Mouse (Mus musculus): ENCODE data around the gene Bud23.

Gene Bud23

GRCm38 (mm10) chr5:135016224-135016759 is 48.5 kb downstream of the Bud23 start:
- DNase-seq, result no peak

- peak; percentile 85 for DNase-seq
Observed at GRCm38 (mm10) chr5:135015497-135015896, 49.3 kb downstream of the Bud23 start.

DNA sequence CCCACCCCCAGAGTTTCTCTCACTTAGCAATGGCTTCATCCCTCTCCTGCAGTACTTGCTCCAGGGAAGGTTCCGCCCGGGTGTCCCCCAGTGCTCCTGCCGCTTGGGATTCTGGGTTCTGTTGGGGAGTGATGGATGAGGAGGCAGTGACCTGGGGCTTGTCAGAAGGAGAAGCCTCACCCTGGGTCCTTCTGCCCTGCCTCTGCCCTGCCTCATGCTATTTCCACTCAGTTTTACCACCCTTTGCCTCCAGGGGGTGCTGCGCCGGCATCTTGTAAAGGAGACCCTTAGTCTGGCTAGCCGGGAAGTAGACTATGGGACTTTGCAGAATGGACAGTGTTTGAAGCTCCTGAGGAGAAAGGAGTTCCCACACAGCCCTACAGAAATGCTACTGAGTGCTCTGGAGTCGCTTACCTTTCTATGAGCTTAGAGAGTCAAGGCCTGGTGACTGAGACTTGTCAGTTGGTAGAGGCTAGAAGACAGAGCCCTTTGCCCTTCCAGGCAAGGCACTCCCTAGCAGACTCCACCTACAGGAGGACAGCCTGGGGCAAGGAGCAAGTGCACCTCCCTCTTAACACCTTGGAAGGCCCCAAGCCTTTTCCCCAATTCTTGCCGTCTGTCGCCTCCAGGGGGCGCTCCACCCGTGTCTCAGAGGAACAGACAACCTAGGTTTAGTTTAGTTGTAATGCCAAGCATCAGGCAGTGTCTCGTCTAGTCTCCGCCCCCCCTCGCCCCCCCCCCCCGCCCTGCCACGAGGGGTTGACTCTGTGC is 51.9 kb downstream of the Bud23 start:
- DNase-seq, result peak; percentile 85

- DNase-seq, result peak; percentile 23
Observed at GRCm38 (mm10) chr5:135011809-135012613, 52.7 kb downstream of the Bud23 start.

- DNase-seq, result no peak
Observed at GRCm38 (mm10) chr5:135010841-135011743, 53.7 kb downstream of the Bud23 start.

DNA sequence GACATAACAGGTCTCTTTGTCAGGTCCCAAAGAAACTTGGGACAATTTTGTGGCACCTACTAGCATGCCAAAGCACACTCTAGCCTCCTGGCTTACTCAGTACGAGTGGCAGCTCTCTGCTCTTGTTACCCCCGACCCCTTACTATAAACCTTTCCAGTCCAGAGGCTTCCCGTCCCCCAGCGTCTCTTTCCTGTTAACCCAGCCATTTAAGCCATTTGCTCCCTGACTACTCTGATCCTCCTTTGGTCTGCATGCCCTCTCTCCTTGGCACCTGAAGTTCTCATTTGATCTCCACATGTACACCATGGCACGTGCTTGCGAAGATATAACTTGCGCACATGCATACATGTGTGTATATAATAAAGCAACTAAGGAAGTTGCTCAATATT is 54.4 kb downstream of the Bud23 start:
- no peak for DNase-seq

- DNase-seq, result peak; percentile 88
Observed at GRCm38 (mm10) chr5:135009590-135010319, 55.0 kb downstream of the Bud23 start.

DNA sequence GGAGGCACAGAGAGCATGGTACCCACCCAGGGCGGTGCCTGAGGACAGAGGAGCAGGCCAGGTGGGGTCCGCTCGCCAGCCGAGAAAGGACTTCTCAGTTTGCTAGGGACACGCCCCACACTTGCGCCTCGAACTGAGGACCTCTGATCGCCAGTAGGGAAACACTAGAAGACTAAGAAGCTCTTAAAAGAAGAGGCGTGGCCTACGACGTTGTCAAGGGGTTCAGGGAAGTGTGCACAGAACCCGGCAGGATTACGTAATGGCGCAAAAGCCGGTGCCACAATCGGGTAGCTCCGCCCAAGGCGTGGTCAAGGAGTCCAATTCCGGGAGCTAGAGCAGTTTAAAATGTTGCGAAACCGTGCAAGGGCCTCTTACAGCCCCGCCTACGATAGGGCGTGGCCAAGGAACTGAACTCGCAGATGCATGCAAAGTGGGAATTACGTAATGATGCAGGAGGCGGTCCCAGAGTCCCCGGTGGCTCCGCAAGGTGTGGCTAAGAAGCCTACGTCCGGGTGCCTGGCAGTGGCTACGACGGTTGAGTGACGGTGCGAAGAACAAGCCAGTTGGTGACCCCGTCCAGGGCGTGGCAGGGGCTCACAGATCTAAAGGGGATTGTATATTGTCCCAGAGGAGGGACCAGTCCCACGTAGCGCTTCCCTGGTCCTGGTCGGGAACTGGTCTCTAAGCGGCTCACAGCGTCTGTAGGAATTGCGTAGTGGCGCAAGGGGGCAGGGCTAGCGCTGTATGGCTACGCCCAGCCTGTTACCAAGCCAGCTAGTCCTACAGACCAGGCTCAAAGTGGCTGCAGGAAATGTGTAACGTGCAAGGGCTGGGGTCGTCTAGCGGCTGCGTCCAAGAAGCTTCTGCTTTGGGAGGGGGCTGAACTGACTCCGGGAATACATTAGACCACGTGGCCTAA is 55.8 kb downstream of the Bud23 start, which contains the start of gene Abhd11:
TSS of gene Abhd11 (plus strand) at position 482 of the 919 bp plus-strand sequence.
- peak; percentile 100 for DNase-seq

DNA sequence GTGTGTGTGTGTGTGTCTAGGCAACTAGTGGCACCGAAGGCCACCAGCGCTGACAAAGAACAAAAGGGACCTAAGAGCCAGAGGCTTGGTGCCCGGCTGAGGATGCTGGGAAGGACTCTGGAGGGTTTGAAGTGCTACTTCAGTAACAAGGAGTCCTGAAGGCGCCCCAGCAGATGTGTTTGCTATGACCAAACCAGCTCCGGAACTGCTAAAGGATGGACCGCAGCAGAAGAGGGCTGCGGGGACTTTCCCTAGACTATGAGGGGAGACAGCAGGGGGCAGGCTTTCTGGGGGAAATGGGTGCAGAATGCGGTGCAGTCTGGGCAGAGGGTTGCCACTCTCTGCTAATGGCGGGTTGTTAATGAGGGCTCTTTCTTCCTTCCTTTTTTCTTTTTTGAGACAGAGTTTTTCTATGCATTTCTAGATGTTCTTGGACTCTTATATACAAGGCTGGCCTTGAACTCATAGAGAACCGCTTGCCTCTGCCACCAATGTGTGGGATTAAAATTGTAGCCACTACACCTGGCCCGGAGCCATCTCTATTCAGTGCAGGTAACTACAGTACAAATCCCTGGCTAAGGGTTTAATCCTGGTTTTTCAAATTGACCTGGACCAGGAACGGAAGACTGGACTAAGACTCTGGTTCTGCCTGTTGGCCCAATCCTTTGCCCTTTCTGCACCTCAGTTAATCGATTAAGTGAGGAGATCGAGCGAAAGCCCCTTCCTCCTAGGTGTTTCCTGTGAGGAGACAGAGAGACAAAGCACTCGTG is 56.8 kb downstream of the Bud23 start:
- peak; percentile 36 for DNase-seq
